Mouse (Mus musculus): ENCODE measurements around the gene Pln. TPM values are rescaled to one million over a fixed set of nuclear protein-coding genes. Genes with fewer than 3 reads are reported as not detected.
A peak's percentile ranks its signal among the peaks of the same experiment; 100 is the strongest.

Gene Pln
- polyA plus RNA-seq, 1 experiment from 2014 or later = 1.0 TPM

- H3K27me3 ChIP-seq = no peaks in the 10 kb centered on the region
- no peak overlapping the region for H3K9ac ChIP-seq (replicated peaks)
- peaks cover 4% of the 10 kb centered on the region for H3K9me3 ChIP-seq
- H3K4me3 ChIP-seq (replicated peaks) = no peak overlapping the region
- no peak overlapping the region for H3K27ac ChIP-seq
- ATAC-seq = no peak
- peaks cover 18% of the 10 kb centered on the region for H3K4me1 ChIP-seq (replicated peaks)
- H3K36me3 ChIP-seq = no peaks in the 10 kb centered on the region
- 91% methylated on average over 6 of the region's 6 CpGs for WGBS
- H3K4me2 ChIP-seq (replicated peaks) = no peak overlapping the region
Observed at GRCm38 (mm10) chr10:53373885-53374578, 36.6 kb downstream of the Pln start.

GRCm38 (mm10) chr10:53377096-53377495 is 39.6 kb downstream of the Pln start:
- Histone ChIP-seq H3K4me2 (replicated peaks) (peak overlapping the region; percentile 33), H3K9ac (replicated peaks) (no peak overlapping the region), H3K4me3 (replicated peaks) (no peak overlapping the region), H3K4me1 (replicated peaks) (peaks cover 24% of the 10 kb centered on the region), H3K36me3 (no peaks in the 10 kb centered on the region), H3K27ac (no peak overlapping the region), H3K9me3 (no peaks in the 10 kb centered on the region), H3K27me3 (no peaks in the 10 kb centered on the region; the same call in 1 of the 2 replicates)
- ATAC-seq = no peak

- Histone ChIP-seq H3K36me3 (no peaks in the 10 kb centered on the region), H3K4me1 (replicated peaks) (peaks cover 24% of the 10 kb centered on the region), H3K9me3 (no peaks in the 10 kb centered on the region), H3K27me3 (no peaks in the 10 kb centered on the region; the same call in 1 of the 2 replicates), H3K9ac (replicated peaks) (peak overlapping the region; percentile 98), H3K4me2 (replicated peaks) (peak overlapping the region; percentile 70), H3K27ac (no peak overlapping the region), H3K4me3 (replicated peaks) (peak overlapping the region; percentile 93)
- 84% methylated on average over 6 of the region's 6 CpGs for WGBS
- no peak for ATAC-seq
Observed at GRCm38 (mm10) chr10:53378296-53378695, 40.8 kb downstream of the Pln start.

- under 1% methylated on average over 59 of the region's 59 CpGs for whole genome bisulfite sequencing
- H3K36me3 ChIP-seq = no peaks in the 10 kb centered on the region
Observed at GRCm38 (mm10) chr10:53378981-53379708, 41.7 kb downstream of the Pln start.

GRCm38 (mm10) chr10:53379709-53380106 is 42.2 kb downstream of the Pln start, which contains the start of gene Cep85l:
Gene Cep85l (minus strand): TSS chr10:53379947.
- Histone ChIP-seq H3K4me3 (replicated peaks) (peak within 1 kb of the TSS; percentile 93), H3K4me2 (replicated peaks) (peak within 1 kb of the TSS; percentile 70), H3K9ac (replicated peaks) (peak within 1 kb of the TSS; percentile 98), H3K27ac (peak within 1 kb of the TSS; percentile 95), H3K36me3 (no peaks in the 10 kb centered on the region), H3K9me3 (no peaks in the 10 kb centered on the region), H3K4me1 (replicated peaks) (peaks cover 24% of the 10 kb centered on the region), H3K27me3 (no peaks in the 10 kb centered on the region; the same call in 1 of the 2 replicates)
- under 1% methylated on average over 31 of the region's 31 CpGs for WGBS
- peak; percentile 99 for ATAC-seq

More at GRCm38 (mm10) chr10:53378981-53379708, 41.7 kb downstream of the Pln start:
- ATAC-seq = peak; percentile 86
- no peaks in the 10 kb centered on the region for H3K9me3 ChIP-seq
- peak overlapping the region; percentile 95 for H3K27ac ChIP-seq
- H3K27me3 ChIP-seq = no peaks in the 10 kb centered on the region; the same call in 1 of the 2 replicates
- H3K4me1 ChIP-seq (replicated peaks) = peaks cover 24% of the 10 kb centered on the region
- peak overlapping the region; percentile 98 for H3K9ac ChIP-seq (replicated peaks)
- H3K4me3 ChIP-seq (replicated peaks) = peak overlapping the region; percentile 93
- H3K4me2 ChIP-seq (replicated peaks) = peak overlapping the region; percentile 70

GRCm38 (mm10) chr10:53382696-53383365 is 45.4 kb downstream of the Pln start:
- Histone ChIP-seq H3K27ac (no peak overlapping the region), H3K9ac (replicated peaks) (no peak overlapping the region), H3K4me3 (replicated peaks) (no peak overlapping the region), H3K4me2 (replicated peaks) (no peak overlapping the region), H3K4me1 (replicated peaks) (peaks cover 15% of the 10 kb centered on the region), H3K36me3 (no peaks in the 10 kb centered on the region), H3K27me3 (no peaks in the 10 kb centered on the region; the same call in 1 of the 2 replicates), H3K9me3 (no peaks in the 10 kb centered on the region)
- WGBS = 77% methylated on average over 7 of the region's 7 CpGs
- ATAC-seq = no peak

- Histone ChIP-seq H3K4me3 (replicated peaks) (no peak overlapping the region), H3K9ac (replicated peaks) (no peak overlapping the region), H3K27ac (no peak overlapping the region), H3K4me1 (replicated peaks) (peaks cover 6% of the 10 kb centered on the region), H3K27me3 (no peaks in the 10 kb centered on the region; the same call in 1 of the 2 replicates), H3K36me3 (no peaks in the 10 kb centered on the region), H3K9me3 (no peaks in the 10 kb centered on the region), H3K4me2 (replicated peaks) (no peak overlapping the region)
- ATAC-seq = no peak
- whole genome bisulfite sequencing = 81% methylated on average over 1 of the region's 1 CpGs
Observed at GRCm38 (mm10) chr10:53384896-53385295, 47.4 kb downstream of the Pln start.

- Histone ChIP-seq H3K4me3 (replicated peaks) (no peak overlapping the region), H3K4me1 (replicated peaks) (peaks cover under 1% of the 10 kb centered on the region), H3K4me2 (replicated peaks) (no peak overlapping the region), H3K36me3 (no peaks in the 10 kb centered on the region), H3K9me3 (no peaks in the 10 kb centered on the region), H3K9ac (replicated peaks) (no peak overlapping the region), H3K27ac (no peak overlapping the region), H3K27me3 (no peaks in the 10 kb centered on the region; the same call in 1 of the 2 replicates)
- ATAC-seq = no peak
- 80% methylated on average over 5 of the region's 5 CpGs for WGBS
Observed at GRCm38 (mm10) chr10:53385438-53385837, 48.0 kb downstream of the Pln start.

GRCm38 (mm10) chr10:53388227-53388920 is 50.9 kb downstream of the Pln start:
- WGBS = 77% methylated on average over 6 of the region's 6 CpGs
- no peaks in the 10 kb centered on the region for H3K27me3 ChIP-seq
- H3K36me3 ChIP-seq = no peaks in the 10 kb centered on the region
- H3K9me3 ChIP-seq = no peaks in the 10 kb centered on the region
- no peak for ATAC-seq
- no peak overlapping the region for H3K4me2 ChIP-seq (replicated peaks)
- no peak overlapping the region for H3K4me3 ChIP-seq (replicated peaks)
- no peak overlapping the region for H3K27ac ChIP-seq
- no peaks in the 10 kb centered on the region for H3K4me1 ChIP-seq (replicated peaks)
- H3K9ac ChIP-seq (replicated peaks) = no peak overlapping the region

- no peaks in the 10 kb centered on the region for H3K27me3 ChIP-seq
- H3K9ac ChIP-seq (replicated peaks) = no peak overlapping the region
- no peak overlapping the region for H3K4me2 ChIP-seq (replicated peaks)
- no peaks in the 10 kb centered on the region for H3K9me3 ChIP-seq
- no peak for ATAC-seq
- H3K4me3 ChIP-seq (replicated peaks) = no peak overlapping the region
- no peaks in the 10 kb centered on the region for H3K36me3 ChIP-seq
- no peak overlapping the region for H3K27ac ChIP-seq
- peaks cover 15% of the 10 kb centered on the region for H3K4me1 ChIP-seq (replicated peaks)
- 84% methylated on average over 9 of the region's 9 CpGs for WGBS
Observed at GRCm38 (mm10) chr10:53394923-53395629, 57.6 kb downstream of the Pln start.
